Mouse (Mus musculus) layer of hippocampus, adult 11-12 months (tissue): ENCODE data around the gene Hacl1.
"Not testable (repeated sequence)": the region's sequence is repeated elsewhere in the genome, so short reads cannot be mapped to it uniquely, and the experiment has no call there.

Source experiments
- DNase-seq: peaks from one replicate; pipeline ENCODE4 v3.0.0; 2022; ENCODE audit warnings: low spot score

The Hacl1 gene

GRCm38 (mm10) chr14:31640346-31640889, 668 bp downstream of the Hacl1 start, which contains the start of gene Gm49387:
TSS of gene Gm49387 (minus strand) at chr14:31640878.
- DNase-seq = no peak

GRCm38 (mm10) chr14:31630677-31631076, 10.4 kb downstream of the Hacl1 start:
- no peak for DNase-seq

GRCm38 (mm10) chr14:31622748-31623147, 18.3 kb downstream of the Hacl1 start:
- no peak for DNase-seq

- no peak for DNase-seq
These were observed 20.4 kb downstream of the Hacl1 start for GRCm38 (mm10) chr14:31620591-31621223.

GRCm38 (mm10) chr14:31617997-31618396, 23.1 kb downstream of the Hacl1 start:
- no peak for DNase-seq

GRCm38 (mm10) chr14:31617204-31617603, 23.9 kb downstream of the Hacl1 start:
- DNase-seq = peak; percentile 21

GRCm38 (mm10) chr14:31613671-31614070, 27.4 kb downstream of the Hacl1 start:
- DNase-seq = no peak

GRCm38 (mm10) chr14:31611986-31612385, 29.1 kb downstream of the Hacl1 start:
- DNase-seq = no peak

GRCm38 (mm10) chr14:31605514-31605913, 35.6 kb downstream of the Hacl1 start:
- no peak for DNase-seq

- DNase-seq = no peak
These were observed 36.2 kb downstream of the Hacl1 start for GRCm38 (mm10) chr14:31604916-31605315.

- not testable (repeated sequence) for DNase-seq
These were observed 38.5 kb downstream of the Hacl1 start for GRCm38 (mm10) chr14:31602616-31602979.

- no peak for DNase-seq
These were observed 39.0 kb downstream of the Hacl1 start for GRCm38 (mm10) chr14:31601908-31602615.

- no peak for DNase-seq
These were observed 43.6 kb downstream of the Hacl1 start for GRCm38 (mm10) chr14:31597446-31597845.

GRCm38 (mm10) chr14:31596408-31596807, 44.7 kb downstream of the Hacl1 start:
- no peak for DNase-seq

GRCm38 (mm10) chr14:31594693-31595092, 46.4 kb downstream of the Hacl1 start:
- DNase-seq = no peak

- DNase-seq = no peak
These were observed 48.0 kb downstream of the Hacl1 start for GRCm38 (mm10) chr14:31593036-31593435.

GRCm38 (mm10) chr14:31591243-31591642, 49.8 kb downstream of the Hacl1 start, which contains the start of gene Colq:
TSS of gene Colq (minus strand) at chr14:31591343.
- DNase-seq = no peak

GRCm38 (mm10) chr14:31586451-31586850, 54.6 kb downstream of the Hacl1 start:
- no peak for DNase-seq

GRCm38 (mm10) chr14:31583082-31583481, 58.0 kb downstream of the Hacl1 start:
- DNase-seq = no peak

- no peak for DNase-seq
These were observed 62.9 kb downstream of the Hacl1 start for GRCm38 (mm10) chr14:31577966-31578735.

GRCm38 (mm10) chr14:31576846-31577697, 64.0 kb downstream of the Hacl1 start:
- DNase-seq = no peak

- DNase-seq = no peak
These were observed 65.2 kb downstream of the Hacl1 start for GRCm38 (mm10) chr14:31575866-31576265.
